Mouse (Mus musculus) right cerebral cortex, postnatal 14 days (tissue): ENCODE results near the gene Sclt1.
A peak's percentile ranks its signal among the peaks of the same experiment; 100 is the strongest.

Experiments
- DNase-seq: peaks from one replicate; pipeline ENCODE4 v3.0.0; 2022

Gene Sclt1

DNA sequence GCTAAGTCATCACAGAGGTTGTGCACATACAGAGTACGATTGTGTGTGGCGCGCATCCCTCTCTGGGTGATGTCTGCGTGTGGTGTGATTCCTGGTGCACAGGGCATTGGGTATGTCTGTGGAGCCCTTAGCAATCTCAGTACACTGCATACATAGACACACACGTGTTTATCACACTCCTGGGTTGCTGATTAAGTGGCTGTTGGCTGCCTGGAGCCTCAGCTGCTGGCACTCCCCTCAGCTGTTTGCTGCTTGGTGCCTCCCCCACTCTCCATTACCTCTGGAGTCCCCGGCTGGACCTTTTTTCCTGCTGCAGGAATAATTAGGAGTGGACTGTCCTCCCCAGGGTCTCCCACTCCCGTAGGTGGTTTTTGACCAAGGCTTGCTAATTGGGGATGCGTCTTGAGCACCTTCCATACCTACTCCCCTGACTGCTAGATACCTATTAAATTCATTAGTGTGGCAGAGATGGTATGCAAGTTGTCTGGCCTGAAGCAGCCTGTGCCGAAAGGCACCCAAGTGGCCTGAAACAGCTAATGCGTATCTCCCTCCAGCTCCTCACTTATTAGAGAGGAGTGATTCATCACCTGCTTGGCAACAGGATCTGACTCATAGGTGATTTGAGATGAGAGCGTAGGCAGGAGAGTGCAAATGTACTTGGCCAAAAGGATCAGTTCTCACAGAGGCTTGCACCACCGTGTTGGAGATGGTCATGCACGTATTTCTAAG is 136.5 kb downstream of the Sclt1 start:
- no peak for DNase-seq

DNA sequence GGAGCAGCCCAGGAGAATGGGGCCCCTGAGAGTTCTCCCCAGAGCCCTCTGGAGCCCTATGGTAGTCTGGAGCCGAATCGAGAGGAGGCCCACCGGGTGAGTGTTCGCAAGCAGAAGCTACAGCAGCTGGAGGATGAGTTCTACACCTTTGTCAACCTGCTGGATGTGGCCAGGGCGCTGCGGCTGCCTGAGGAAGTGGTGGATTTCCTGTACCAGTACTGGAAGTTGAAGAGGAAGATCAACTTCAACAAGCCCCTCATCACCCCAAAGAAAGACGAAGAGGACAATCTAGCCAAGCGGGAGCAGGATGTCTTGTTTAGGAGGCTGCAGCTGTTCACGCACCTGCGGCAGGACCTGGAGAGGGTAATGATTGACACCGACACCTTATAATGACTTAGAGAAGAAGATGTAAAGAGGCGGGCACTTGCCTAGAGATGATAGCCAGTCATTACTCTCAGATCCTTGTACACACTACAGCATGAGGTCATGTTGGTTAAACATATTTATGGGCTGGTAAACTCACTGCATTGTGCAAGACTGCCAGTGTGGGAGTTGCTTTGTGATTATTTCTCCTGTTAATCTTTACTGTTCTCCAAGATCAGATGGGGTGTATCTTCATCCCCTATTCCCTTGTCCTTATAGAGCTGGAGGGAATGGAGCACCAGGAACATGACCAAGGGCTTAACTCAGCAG is 137.5 kb downstream of the Sclt1 start:
- DNase-seq, result no peak

DNA sequence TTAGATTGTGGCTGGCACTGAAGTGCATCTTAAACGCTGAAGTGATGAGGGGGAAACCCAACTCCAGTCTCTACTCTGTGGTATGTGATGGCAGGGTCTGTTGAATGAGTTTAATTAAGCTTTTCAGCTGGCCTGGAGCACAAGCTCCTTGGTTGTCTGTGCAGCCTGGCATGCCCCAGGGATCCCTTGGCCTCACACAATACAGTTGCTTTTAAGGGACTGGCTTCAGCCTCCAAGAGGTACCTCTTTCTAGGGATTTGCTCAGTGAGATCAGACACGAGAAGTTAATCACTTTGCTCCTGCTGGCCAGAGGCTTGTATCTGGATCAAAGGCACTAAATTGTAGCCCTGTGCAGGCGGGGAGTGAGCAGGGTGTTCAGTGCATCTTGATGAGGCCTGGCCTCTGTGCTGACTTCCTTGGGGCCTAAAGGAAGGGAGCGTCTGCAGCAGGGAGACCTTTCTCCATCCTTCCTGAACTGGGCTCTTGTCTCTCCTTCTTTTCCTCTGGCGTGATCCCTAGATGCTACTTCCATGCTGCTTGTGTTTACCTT is 138.8 kb downstream of the Sclt1 start:
- no peak for DNase-seq

DNA sequence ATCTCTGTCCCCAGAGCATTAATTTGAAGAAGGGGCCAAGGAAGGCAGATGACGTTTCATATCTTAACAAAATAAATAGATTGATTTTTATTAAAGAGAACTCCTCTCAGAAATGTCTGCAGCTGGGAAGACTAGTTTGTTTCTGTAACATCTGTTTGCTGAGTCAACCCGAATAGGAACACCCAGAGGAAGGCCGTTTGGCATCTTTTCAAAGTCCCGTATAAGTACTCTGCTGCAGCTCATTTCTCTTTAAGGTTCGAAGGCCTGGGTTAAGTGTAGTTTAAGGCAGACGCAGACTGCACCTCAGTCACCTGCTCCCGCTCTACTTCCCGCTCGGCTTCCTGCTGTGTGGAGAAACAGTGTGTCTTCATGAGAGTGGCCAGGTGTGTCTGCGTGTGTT is 139.4 kb downstream of the Sclt1 start:
- no peak for DNase-seq

DNA sequence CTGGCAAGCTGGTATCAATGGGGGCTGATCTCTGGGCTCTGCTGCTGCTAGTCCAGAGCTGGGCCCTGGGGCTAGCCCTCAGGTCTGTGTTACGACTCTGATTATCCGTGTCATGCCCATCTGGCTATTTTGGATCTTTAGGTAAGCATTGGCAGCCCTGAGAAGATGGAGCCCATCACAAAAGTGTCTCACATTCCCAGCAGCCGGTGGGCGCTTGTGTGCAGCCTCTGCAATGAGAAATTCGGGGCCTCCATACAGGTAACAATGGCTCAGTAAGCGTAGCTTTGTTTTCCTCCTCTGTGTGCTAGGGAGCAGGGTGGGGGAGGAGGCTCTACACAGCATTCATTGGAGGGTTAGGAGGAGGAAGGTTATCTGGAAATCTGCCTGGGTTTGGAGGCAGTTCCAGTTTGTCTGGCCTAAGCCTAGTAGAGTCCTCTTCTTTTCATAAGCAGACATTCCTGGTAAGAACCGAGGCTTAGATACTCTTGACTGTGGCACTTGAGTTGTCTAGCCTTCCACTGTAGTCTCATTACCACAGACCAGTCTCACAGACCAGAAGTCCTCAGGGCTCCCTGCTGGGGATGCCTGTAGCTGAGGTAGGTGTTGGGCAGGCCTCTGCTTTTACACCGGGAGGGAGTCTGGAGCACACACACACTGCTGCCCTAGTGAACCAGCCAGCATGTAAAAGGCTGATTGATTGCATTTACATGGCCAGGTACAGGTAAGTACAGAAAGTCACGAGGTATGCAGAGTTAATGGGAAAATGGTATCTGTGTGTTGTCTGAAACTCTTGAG is 140.9 kb downstream of the Sclt1 start:
- no peak for DNase-seq

DNA sequence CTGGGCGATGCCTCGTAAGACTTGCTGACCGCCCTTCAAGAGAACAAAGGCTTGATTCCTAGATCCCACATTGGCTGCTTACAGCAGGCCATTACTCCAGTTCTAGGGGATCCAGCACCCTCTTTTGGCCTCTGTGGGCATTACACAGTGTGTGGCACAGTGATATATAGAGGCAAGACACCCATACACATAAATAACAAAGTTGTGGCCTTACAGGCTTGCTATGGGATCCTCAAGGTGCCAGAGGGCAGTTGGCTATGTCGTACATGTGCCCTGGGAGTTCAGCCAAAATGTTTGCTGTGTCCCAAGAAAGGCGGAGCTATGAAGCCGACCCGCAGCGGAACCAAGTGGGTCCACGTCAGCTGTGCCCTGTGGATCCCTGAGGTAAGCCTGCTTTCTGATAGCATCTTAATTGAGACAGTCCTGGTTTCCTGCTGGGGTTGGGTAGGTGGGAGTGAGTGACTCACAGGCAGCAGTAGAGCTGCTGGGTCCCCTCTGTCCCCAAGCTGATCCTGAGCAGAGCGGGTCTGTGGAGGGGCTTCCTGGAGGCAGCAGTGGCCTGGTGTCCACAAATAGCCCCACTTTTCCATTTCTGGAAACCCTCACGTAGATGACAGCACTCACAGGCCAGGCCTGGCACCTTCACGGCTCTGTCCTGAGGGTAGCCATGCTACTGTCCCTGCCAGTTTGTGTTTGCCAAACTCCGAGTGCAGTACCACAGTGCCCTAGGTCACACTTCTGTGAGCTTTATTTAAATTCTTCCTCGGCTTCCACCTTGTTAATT is 142.3 kb downstream of the Sclt1 start:
- DNase-seq, result peak; percentile 42

DNA sequence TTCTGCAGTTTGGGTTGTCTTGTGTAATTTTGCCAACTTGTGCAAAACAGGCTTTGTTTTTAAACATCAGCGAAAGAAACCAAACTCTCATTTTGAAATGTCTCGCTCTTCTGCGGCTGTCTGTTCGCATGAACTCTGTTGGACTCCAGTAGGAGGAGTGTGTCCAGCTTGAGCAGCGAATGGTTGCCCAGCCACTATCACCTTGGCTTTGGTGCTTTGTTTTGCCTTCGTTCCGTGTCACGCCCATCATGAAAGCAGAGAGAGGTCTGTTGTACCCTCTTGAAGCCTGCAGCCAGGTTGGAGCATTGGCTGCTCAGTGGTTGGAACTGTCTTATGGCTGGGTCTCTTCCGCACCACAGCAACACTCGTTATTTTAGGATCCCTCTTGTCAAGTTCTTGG is 143.1 kb downstream of the Sclt1 start:
- no peak for DNase-seq

DNA sequence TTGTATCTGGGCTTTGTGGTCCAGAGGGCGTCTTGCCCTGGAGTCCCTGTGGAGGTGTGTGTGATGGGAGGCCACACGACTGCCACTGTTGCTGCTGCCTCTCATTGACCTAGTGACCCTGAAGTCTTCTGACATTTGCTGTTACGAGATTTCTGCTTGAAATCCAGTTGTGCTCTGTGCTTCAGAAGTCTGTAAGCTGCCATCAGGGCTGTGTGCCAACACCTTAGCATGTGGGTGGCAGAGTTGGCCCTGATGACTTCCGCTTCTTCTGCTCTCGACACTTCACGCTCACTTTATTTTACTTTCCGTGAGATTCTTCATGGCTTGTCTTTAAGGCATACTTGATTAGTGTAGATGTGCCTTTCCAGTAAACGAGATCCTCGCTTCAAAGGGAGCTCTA is 143.9 kb downstream of the Sclt1 start:
- no peak for DNase-seq

DNA sequence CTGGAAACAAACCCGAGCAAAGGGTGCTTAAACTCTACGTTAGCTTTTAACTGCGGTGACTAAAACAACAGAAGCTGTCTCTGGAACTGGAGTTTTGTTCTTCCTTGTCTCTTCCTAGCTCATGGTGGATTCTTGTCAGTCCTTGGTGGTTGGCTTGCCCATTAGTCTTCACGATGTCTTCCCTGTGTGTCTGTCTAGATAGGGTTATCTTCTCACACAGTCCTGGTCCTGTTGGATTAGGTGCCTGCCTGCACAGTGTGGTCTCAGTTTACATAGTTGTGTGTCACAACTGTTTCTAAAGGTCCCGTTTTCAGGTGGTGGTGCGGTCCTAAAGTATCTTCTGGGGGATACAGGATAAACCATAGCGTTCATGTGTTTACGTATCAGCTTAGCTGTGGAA is 145.3 kb downstream of the Sclt1 start:
- DNase-seq, result no peak

DNA sequence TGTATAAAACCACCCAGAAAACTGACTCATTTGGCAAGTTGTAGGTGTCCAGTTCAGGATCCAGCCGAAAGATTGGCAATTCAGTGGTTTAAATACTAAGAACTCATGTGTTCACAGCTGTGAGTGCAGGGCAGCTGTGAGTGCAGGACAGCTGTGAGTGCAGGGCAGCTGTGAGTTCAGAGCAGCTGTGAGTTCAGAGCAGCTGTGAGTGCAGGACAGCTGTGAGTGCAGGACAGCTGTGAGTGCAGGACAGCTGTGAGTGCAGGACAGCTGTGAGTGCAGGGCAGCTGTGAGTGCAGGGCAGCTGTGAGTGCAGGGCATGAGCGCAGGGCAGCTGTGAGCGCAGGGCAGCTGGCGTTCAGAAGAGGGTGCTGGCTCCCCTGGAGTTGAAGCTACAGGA is 147.3 kb downstream of the Sclt1 start:
- DNase-seq, result no peak

DNA sequence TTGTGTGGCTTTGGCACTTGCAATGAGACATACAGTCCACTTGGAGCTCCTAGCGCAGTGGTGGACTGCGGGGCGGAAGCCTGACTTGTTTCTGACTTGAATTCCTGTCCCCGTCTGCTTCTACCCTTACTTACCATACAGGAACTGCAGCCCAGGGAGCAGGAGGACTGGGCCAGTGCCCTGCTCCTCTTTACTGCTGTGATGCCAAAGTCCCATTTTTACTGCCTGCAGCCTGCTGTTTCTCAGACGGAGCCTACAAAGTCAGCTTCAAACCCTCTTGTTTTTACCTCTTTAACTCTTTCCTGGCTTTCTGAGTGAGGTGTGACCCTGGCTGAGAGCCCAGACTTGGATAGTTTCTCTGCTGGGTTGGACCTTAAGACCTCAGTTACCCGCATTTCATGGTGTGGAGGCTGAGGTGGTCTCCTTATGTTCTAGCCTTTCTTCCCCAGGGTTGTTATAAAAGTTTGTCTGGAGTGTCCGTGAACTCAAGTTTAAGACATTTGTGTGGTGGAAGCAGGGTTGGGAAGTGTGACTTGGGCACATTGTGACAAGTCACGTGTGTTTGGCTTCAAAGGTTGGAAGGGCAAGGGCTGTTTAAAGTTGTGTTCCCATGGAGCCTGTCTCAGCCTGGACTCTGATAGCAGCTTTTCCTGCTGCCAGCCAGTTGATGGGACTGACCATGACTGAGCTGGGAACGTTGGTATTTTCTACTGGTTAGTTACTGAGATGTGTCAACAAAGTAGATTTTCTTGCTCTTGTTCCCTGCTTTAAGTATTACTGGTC is 148.0 kb downstream of the Sclt1 start:
- no peak for DNase-seq

DNA sequence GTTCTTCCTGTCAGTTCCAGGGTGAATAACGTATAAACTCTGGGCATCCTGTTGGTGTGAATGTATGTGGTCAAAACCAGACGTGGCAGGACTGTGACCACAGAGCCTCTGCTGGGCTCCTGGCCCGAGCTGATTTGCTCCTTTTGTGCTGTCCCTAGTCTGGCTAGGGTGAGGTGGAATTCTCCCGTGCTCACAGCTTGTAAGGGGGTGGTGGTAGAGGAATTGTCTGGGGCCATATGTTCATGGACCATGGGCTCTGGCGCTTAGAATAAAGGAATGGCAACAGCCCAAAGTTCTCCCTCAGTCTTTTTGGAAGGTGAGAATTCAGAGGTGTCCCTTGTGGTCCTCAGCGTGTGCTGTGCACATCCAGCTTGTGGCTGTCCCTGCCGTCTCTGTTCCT is 149.5 kb downstream of the Sclt1 start:
- DNase-seq, result no peak

DNA sequence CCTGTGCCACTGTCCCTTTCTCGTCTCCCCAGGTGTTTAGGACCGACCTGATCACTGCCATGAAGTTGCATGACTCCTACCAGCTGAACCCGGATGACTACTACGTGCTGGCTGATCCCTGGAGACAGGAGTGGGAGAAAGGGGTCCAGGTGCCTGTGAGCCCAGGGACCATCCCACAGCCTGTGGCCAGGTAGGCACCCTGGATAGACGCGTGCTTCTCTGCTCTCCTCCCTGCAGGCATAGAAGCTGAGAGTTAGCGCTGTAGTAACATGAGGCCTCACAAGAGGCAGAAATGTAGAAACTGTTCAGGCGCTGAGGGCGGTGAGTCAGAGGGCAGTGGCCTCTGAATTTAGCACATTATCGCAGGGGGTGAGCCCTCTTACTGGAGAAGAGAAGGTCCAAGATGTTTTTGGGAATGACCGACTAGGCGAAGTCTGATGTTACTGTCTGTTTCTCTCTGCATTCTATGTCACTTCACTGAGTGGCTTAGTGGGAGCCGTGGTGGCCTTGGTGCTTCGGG is 150.6 kb downstream of the Sclt1 start:
- DNase-seq, result no peak

DNA sequence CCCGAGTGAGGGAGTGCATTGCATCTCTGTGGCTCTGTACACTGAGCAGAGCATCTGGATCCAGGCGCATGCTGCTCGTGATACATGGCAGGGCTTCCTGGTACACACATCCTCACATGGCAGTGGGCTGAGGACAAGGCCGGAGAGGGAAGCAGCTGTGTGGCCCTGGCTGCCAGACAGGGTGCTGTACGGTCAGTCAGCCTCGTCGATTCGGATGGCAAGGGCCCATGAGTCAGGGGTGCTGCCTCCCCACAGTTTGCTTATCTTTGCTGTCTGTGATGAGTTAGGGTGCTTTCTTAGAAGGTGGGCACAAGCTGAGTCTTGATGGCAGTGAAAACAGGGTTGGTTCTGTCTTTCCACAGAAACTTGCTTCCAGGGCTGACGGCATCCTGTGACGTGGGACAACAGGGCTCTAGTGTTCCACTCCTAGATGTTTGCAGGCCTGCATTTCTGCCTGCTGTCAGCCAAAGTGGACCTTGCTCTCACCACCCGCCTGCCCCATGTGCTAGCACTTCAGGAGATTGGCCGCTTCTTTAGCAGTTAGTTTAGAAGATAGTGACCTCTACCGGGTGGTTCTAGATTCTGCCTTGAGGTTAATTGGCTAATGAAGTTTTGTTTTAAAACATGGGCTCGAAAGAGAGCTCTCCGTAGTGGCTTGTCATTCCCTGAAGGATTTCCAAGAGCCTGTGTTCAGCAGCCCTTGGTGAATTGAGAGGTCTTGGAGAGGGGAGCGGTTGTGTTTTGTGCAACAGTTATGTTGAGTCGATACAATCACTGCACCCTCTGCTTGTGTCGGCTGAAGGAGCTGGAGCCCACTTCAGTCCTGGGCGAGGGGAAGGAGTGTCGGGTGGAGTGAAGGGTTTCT is 151.4 kb downstream of the Sclt1 start:
- no peak for DNase-seq

DNA sequence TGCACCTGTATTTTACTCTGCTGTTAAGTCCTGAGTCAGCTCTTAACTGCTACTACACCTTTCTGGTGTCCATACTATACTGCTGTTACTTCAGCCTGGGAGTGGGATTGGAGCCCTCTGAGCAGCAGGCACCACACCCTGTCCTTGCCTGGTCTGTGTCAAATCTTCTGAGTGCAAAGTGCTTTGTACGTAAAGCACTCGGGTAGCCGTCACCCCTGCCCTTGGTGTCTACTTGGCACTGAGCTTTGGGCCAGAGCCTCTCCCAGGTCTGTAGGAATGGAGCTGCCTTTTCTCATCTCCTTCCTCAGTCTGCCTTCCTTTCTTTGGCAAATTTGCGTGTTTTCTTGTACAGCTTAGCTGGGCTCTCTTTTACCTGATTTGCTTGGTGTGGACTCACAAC is 152.3 kb downstream of the Sclt1 start:
- DNase-seq, result no peak

DNA sequence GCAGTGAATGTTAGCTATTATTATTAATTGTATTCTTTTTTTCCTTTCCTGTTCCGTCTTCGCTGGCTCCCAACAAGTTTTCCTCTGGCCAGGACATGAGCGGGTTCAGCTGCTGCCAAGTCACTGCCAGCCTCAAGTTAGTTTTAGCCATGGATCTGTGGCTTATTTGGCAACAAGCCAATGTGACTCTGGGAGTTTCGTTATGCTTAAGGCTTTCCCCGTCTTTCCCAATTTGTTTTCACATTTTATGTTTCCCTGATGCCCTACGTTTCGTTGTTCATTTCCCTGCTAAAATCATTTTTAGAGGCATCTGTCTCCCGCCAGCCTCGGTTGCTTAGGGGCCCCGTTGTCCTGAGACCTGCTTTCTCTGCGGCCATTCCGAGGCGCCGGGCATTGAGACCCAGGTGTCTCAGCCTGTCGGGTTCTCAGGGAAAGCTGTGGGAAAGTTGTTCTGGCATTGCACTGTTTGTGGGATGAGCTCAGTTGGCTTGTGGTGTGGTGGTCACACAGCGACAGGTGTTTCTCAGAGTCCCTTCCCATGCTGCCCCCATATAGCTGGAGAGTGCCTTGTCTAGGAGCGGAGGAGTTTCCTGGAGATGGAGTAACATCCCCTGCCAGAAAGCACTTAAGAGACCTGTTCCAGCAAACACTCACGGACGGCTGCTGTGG is 152.9 kb downstream of the Sclt1 start:
- no peak for DNase-seq

DNA sequence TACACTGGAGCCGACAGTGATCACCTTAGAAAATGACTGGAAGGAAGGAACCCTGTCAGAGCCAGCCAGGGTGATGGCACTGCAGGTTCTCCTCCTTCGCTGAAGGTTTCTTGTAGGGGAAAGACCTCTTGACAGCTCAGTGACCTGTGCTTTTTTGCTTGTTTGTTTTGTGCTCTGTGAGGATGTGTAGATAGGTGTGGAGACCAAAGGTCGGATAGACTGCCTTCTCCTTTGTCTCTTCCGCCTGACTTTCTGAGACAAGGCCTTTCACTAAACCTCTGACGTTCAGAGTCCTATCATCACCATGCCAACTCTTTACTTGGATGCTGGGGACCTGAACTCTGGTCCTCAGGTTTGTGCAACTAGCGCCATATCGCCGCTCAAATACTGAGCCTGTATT is 153.8 kb downstream of the Sclt1 start:
- no peak for DNase-seq

DNA sequence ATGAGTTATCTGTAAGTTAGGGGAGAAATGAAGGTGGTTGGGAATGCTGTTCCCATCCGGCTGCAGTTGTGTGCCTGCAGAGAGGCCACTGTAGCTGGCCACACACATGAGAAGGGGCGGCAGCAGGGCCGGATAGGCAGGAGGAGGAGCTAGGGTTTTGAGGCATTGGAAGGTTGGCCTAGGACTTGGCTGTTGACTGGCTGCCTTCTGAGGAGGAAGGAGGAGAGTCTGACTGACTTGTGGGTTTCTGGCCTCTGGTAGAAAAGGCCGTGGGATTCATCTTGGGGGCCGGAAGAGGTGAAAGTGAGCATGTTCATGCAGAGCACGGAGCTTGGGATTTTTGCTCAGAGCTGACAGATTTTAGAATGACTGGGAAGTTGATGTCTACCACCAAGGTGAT is 154.7 kb downstream of the Sclt1 start:
- DNase-seq, result no peak

DNA sequence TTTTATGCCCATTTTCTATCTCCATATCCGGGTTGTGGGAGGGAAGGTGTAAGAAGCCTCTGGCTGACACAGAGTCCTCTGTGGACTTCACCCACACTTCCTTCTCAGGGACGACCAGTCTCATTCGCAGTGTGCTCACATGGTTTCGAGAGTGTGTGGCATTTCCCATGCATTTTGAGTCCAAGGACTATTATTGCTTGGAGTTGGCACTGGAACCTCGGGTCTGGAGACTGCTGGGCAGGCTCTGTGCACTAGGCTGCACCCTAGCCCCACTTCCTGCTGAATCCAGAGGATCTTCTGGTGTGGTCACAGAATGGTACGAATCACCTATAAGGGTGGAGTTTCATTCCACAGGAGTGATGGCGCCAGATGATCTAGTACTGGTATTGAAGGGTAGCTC is 155.4 kb downstream of the Sclt1 start:
- no peak for DNase-seq

DNA sequence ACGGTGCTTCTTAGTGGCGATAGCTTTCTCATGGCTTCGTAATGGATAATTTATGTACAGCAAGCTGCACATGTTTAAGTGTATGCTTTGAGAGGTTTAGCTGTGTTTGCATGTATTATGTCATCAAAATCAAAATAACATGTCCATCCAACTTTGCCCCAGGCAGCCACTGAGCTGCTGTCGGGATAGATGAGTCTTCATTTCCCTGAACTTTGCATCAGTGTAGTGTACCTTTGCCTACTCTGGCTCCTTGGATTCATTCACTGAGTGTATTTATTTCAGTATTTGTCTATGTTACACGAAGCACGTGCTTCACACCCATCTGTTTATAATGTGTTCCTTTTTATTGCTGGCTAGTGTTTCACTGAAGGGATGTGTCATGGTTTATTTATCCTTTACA is 156.0 kb downstream of the Sclt1 start:
- no peak for DNase-seq
